Mouse (Mus musculus) embryonic facial prominence, embryonic 14.5 days (tissue): ENCODE results near the gene Adcy9. TPM values are rescaled to one million over a fixed set of nuclear protein-coding genes. Genes with fewer than 3 reads are reported as not detected.

Experiments used
- ATAC-seq: fragments of 200-750 bp; cut with Nextera tagmentation; 2 replicates; pipeline ENCODE4 v1.8.0; 2017; ENCODE audit warnings: low read depth, moderate number of reproducible peaks, moderate TSS enrichment
- DNase-seq: peaks from one replicate; pipeline ENCODE4 v3.0.0-alpha.2; 2015; ENCODE audit warnings: low spot score
- H3K27ac ChIP-seq: fragments of 300-500 bp; sonication (generic); replicated peaks from 2 replicates; pipeline ENCODE4 v1.5.1; 2014; ENCODE audit warnings: low read depth, mild to moderate bottlenecking, low read length, moderate library complexity
- H3K27me3 ChIP-seq: fragments of 300-500 bp; sonication (generic); replicated peaks from 2 replicates; pipeline ENCODE4 v1.6.1; 2014; ENCODE audit warnings: low read length; ENCODE audit not compliant: control insufficient read depth, insufficient read depth
- H3K36me3 ChIP-seq: fragments of 300-500 bp; sonication (generic); 2 replicates; pipeline ENCODE4 v1.6.1; 2014; ENCODE audit warnings: low read length, mixed read lengths; ENCODE audit not compliant: control insufficient read depth, insufficient read depth
- H3K4me1 ChIP-seq: fragments of 300-500 bp; sonication (generic); 2 replicates; pipeline ENCODE4 v1.6.1; 2014; ENCODE audit warnings: antibody characterized with exemption, low read length; ENCODE audit not compliant: control insufficient read depth, insufficient read depth
- H3K4me2 ChIP-seq: fragments of 300-500 bp; sonication (generic); 2 replicates; pipeline ENCODE4 v1.6.1; 2014; ENCODE audit warnings: low read depth, mild to moderate bottlenecking, low read length, moderate library complexity, mixed read lengths
- H3K4me3 ChIP-seq: fragments of 300-500 bp; sonication (generic); 2 replicates; pipeline ENCODE4 v1.5.1; 2014; ENCODE audit warnings: low read depth, mild to moderate bottlenecking, low read length
- H3K9ac ChIP-seq: fragments of 300-500 bp; sonication (generic); 2 replicates; pipeline ENCODE4 v1.6.1; 2014; ENCODE audit warnings: low read depth, mild to moderate bottlenecking, low read length, moderate library complexity, mixed read lengths
- H3K9me3 ChIP-seq: fragments of 300-500 bp; sonication (generic); 2 replicates; pipeline ENCODE4 v1.6.1; 2016; ENCODE audit warnings: low read length; ENCODE audit not compliant: control insufficient read depth
- WGBS: fragments of 180-500 bp; shearing (Covaris S2); extraction: QIAGEN DNeasy Blood & Tissue Kit; methylation state at CpG from one replicate; pipeline ENCODE4 v1.1.7; 2014; 5-methylcytosine and 5-hydroxymethylcytosine counted together
- polyA plus RNA-seq: library from polyadenylated mRNA; unstranded; fragments of >200 nt; fragmentation: Nextera tagmentation; extraction: Ambion mirVana; gene quantifications from 2 replicates; pipeline ENCODE4 v1.2.1, GENCODE M21; 2014

Adcy9 gene
- polyA plus RNA-seq, 1 experiment from 2014 or later = 3.5 TPM

GRCm38 (mm10) chr16:4401109-4401508, 19.2 kb downstream of the Adcy9 start:
- DNase-seq (no peak), ATAC-seq (no peak)
- no peak overlapping the region for H3K4me3 ChIP-seq
- no peaks in the 10 kb centered on the region for H3K27me3 ChIP-seq
- no peak overlapping the region for H3K4me2 ChIP-seq
- 65% methylated on average over 1 of the region's 1 CpGs for WGBS
- H3K9me3 ChIP-seq = no peaks in the 10 kb centered on the region
- H3K36me3 ChIP-seq = no peaks in the 10 kb centered on the region
- peaks cover 28% of the 10 kb centered on the region; the same call in 1 of the 2 replicates for H3K4me1 ChIP-seq
- no peak overlapping the region for H3K27ac ChIP-seq
- H3K9ac ChIP-seq = no peak overlapping the region

GRCm38 (mm10) chr16:4399471-4400223, 20.7 kb downstream of the Adcy9 start:
- peak; percentile 23 for DNase-seq
- Histone ChIP-seq H3K27ac (no peak overlapping the region), H3K9ac (no peak overlapping the region), H3K4me1 (peaks cover 13% of the 10 kb centered on the region; the same call in 1 of the 2 replicates), H3K27me3 (no peaks in the 10 kb centered on the region), H3K4me3 (no peak overlapping the region), H3K36me3 (no peaks in the 10 kb centered on the region), H3K9me3 (no peaks in the 10 kb centered on the region), H3K4me2 (no peak overlapping the region)
- ATAC-seq = no peak
- WGBS = 66% methylated on average over 5 of the region's 5 CpGs

DNA sequence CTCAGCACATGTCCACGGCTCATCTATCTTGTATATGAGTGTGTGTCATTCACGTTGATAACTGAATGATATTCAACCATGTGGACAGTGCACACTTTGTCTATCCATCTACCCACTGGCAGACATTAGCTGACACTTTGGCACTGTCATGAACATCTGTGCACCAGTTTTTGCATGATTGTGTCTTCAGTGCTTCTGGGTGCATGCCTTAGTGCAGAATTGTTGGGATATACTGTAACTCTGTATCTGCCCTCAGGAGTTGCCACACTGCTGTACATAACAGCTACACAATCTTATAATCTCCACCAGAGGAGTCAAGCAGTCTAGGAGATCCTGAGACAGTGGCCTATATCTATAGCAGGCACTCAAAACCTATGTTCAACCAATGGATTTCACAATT, 21.5 kb downstream of the Adcy9 start:
- WGBS = 82% methylated on average over 2 of the region's 2 CpGs
- ATAC-seq = no peak

DNA sequence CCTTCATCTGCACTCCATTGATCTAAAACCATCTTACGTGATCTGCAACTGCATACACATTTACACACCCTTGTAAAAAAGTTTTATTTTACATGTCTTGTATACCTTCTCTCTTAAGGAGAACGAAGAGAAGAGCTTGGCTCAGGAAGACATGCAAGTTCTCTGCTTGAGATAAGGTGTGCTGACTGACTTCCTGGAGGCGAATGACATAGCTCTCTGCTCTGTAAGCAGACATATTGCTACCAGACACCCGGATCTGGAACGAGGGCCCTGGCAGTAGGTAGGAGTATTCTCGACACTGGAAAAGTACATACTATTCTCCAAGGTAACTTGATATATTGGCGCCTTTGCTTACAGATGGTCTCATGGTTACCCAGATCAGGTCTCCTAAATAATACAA, 22.7 kb downstream of the Adcy9 start:
- no peak overlapping the region for H3K4me2 ChIP-seq
- no peaks in the 10 kb centered on the region for H3K9me3 ChIP-seq
- no peak overlapping the region for H3K4me3 ChIP-seq
- DNase-seq (no peak), ATAC-seq (no peak)
- H3K27ac ChIP-seq = no peak overlapping the region
- 78% methylated on average over 7 of the region's 7 CpGs for WGBS
- no peaks in the 10 kb centered on the region for H3K36me3 ChIP-seq
- H3K4me1 ChIP-seq = 0 out of 2 replicates have a peak, but pooled peaks cover 5% of the 10 kb centered on the region
- H3K9ac ChIP-seq = no peak overlapping the region
- no peaks in the 10 kb centered on the region for H3K27me3 ChIP-seq

More for the DNA sequence above, 21.5 kb downstream of the Adcy9 start:
- H3K4me1 ChIP-seq = 0 out of 2 replicates have a peak, but pooled peaks cover 8% of the 10 kb centered on the region
- H3K9ac ChIP-seq = no peak overlapping the region
- H3K36me3 ChIP-seq = no peaks in the 10 kb centered on the region
- no peak overlapping the region for H3K4me2 ChIP-seq
- DNase-seq = no peak
- no peak overlapping the region for H3K4me3 ChIP-seq
- no peaks in the 10 kb centered on the region for H3K9me3 ChIP-seq
- H3K27me3 ChIP-seq = no peaks in the 10 kb centered on the region
- no peak overlapping the region for H3K27ac ChIP-seq

- whole genome bisulfite sequencing = 68% methylated on average over 10 of the region's 10 CpGs
- no peak for ATAC-seq
Observed at GRCm38 (mm10) chr16:4395687-4396341, 24.5 kb downstream of the Adcy9 start.

GRCm38 (mm10) chr16:4394991-4395590, 25.2 kb downstream of the Adcy9 start:
- Histone ChIP-seq H3K27me3 (no peaks in the 10 kb centered on the region), H3K9me3 (no peaks in the 10 kb centered on the region), H3K4me2 (no peak overlapping the region), H3K36me3 (no peaks in the 10 kb centered on the region), H3K4me1 (no peaks in the 10 kb centered on the region), H3K4me3 (no peak overlapping the region), H3K9ac (no peak overlapping the region), H3K27ac (no peak overlapping the region)
- no peak for ATAC-seq
- no peak for DNase-seq
- WGBS = 76% methylated on average over 4 of the region's 4 CpGs

More at GRCm38 (mm10) chr16:4395687-4396341, 24.5 kb downstream of the Adcy9 start:
- no peak overlapping the region for H3K27ac ChIP-seq
- no peak overlapping the region for H3K4me2 ChIP-seq
- H3K4me3 ChIP-seq = no peak overlapping the region
- H3K9ac ChIP-seq = no peak overlapping the region
- no peaks in the 10 kb centered on the region for H3K36me3 ChIP-seq
- no peak for DNase-seq
- no peaks in the 10 kb centered on the region for H3K27me3 ChIP-seq
- H3K4me1 ChIP-seq = no peaks in the 10 kb centered on the region
- no peaks in the 10 kb centered on the region for H3K9me3 ChIP-seq

GRCm38 (mm10) chr16:4383473-4384038, 36.7 kb downstream of the Adcy9 start:
- 61% methylated on average over 4 of the region's 4 CpGs for WGBS

DNA sequence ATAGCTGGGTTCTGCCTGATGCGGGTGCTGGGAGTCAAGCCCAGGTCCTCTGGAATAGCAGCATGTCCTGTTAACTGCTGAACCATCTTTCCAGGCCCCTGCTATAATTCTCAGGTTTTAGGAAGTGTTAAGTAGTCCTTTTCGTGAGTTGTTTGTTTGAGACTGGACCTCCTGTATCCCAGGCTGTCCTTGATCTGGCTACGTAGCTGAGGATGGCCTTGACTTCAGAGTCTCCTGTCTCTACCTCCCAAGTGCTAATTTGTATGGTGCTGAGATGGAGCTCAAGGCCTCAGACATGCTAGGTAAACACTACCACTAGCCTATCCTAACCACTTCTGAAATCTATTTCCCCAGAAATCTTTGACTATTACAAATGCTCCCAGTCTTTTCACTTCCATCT, 37.9 kb downstream of the Adcy9 start:
- H3K27ac ChIP-seq = no peak overlapping the region
- no peak overlapping the region for H3K4me3 ChIP-seq
- no peaks in the 10 kb centered on the region for H3K27me3 ChIP-seq
- WGBS = 88% methylated on average over 3 of the region's 3 CpGs
- no peaks in the 10 kb centered on the region for H3K9me3 ChIP-seq
- H3K4me2 ChIP-seq = no peak overlapping the region
- no peak for DNase-seq
- H3K9ac ChIP-seq = no peak overlapping the region
- H3K36me3 ChIP-seq = no peaks in the 10 kb centered on the region
- no peak for ATAC-seq
- H3K4me1 ChIP-seq = peaks cover 5% of the 10 kb centered on the region; the same call in 1 of the 2 replicates

More at GRCm38 (mm10) chr16:4383473-4384038, 36.7 kb downstream of the Adcy9 start:
- Histone ChIP-seq H3K36me3 (no peaks in the 10 kb centered on the region), H3K27ac (no peak overlapping the region), H3K4me2 (no peak overlapping the region), H3K4me1 (peaks cover 5% of the 10 kb centered on the region; the same call in 1 of the 2 replicates), H3K4me3 (no peak overlapping the region), H3K27me3 (no peaks in the 10 kb centered on the region), H3K9me3 (no peaks in the 10 kb centered on the region), H3K9ac (no peak overlapping the region)
- ATAC-seq = no peak
- no peak for DNase-seq
